Mouse (Mus musculus) lung, postnatal 4 days (tissue): ENCODE results near the gene D5Ertd577e.
"Not testable (repeated sequence)": the region's sequence is repeated elsewhere in the genome, so short reads cannot be mapped to it uniquely, and the experiment has no call there.

Experiments used
- DNase-seq, 2 experiments: peaks; one replicate each; pipeline ENCODE4 v3.0.0; 2021

The D5Ertd577e gene

GRCm38 (mm10) chr5:95456506-95456905 lies at the start of gene D5Ertd577e:
TSS of gene D5Ertd577e (plus strand) at chr5:95456806.
- not testable (repeated sequence) for DNase-seq

GRCm38 (mm10) chr5:95510458-95510857 lies 53.9 kb downstream of the D5Ertd577e start, which contains the start of gene Gm3286:
TSS of gene Gm3286 (plus strand) at chr5:95510758.
- DNase-seq: not testable (repeated sequence)
